Mouse (Mus musculus): ENCODE data around the gene Tvp23b.

GRCm38 (mm10) chr11:62890796-62891195 lies 11.5 kb downstream of the Tvp23b start:
- TF ChIP-seq CTCF (IDR thresholded peaks at IDR 0.05) = no peak
- TF ChIP-seq EP300 (IDR thresholded peaks at IDR 0.05) = no peak

All from lung, postnatal 0 days (tissue).